Mouse (Mus musculus): ENCODE results near the gene Hpse2. TPM values are rescaled to one million over a fixed set of nuclear protein-coding genes. Genes with fewer than 3 reads are reported as not detected.
"Not testable (repeated sequence)": the region's sequence is repeated elsewhere in the genome, so short reads cannot be mapped to it uniquely, and the experiment has no call there.

Gene Hpse2
- polyA plus RNA-seq, 1 experiment from 2014 or later, result 2.0 TPM

- no peak for DNase-seq (ENCODE audit: low spot score)
- WGBS, result 40% methylated on average over 2 of the region's 2 CpGs
- H3K27ac ChIP-seq (ENCODE audit: low read depth, low read length), result no peak overlapping the region
- H3K36me3 ChIP-seq (ENCODE audit: control insufficient read depth, insufficient read depth, low read length), result no peaks in the 10 kb centered on the region
- no peak overlapping the region for H3K9ac ChIP-seq (ENCODE audit: low read length)
- no peak overlapping the region for H3K4me3 ChIP-seq (ENCODE audit: low read depth, low read length)
- H3K9me3 ChIP-seq (ENCODE audit: control insufficient read depth, low read length), result no peaks in the 10 kb centered on the region
- H3K27me3 ChIP-seq (ENCODE audit: control insufficient read depth, insufficient read depth, low read length), result no peaks in the 10 kb centered on the region
- no peak overlapping the region for H3K4me2 ChIP-seq (ENCODE audit: low read depth)
- no peak for ATAC-seq (ENCODE audit: insufficient read depth, low FRiP score, low TSS enrichment)
- no peaks in the 10 kb centered on the region; the same call in 1 of the 2 replicates for H3K4me1 ChIP-seq (ENCODE audit: control insufficient read depth, insufficient read depth, low read length)
These were observed 603.0 kb downstream of the Hpse2 start for GRCm38 (mm10) chr19:42785129-42785528.

GRCm38 (mm10) chr19:42780156-42780538, 608.0 kb downstream of the Hpse2 start:
- Histone ChIP-seq H3K27ac (ENCODE audit: low read depth, low read length) (peak overlapping the region; percentile 77), H3K9ac (ENCODE audit: low read length) (peak overlapping the region; percentile 67), H3K4me3 (ENCODE audit: low read depth, low read length) (peak overlapping the region; percentile 55), H3K4me2 (ENCODE audit: low read depth) (peak overlapping the region; percentile 48)
- H3K27me3 ChIP-seq (ENCODE audit: control insufficient read depth, insufficient read depth, low read length); H3K9me3 ChIP-seq (ENCODE audit: control insufficient read depth, low read length); H3K4me1 ChIP-seq (ENCODE audit: control insufficient read depth, insufficient read depth, low read length); H3K36me3 ChIP-seq (ENCODE audit: control insufficient read depth, insufficient read depth, low read length); ATAC-seq (ENCODE audit: insufficient read depth, low FRiP score, low TSS enrichment); DNase-seq (ENCODE audit: low spot score): not testable (repeated sequence)
- WGBS, result 56% methylated on average over 7 of the region's 7 CpGs

DNA sequence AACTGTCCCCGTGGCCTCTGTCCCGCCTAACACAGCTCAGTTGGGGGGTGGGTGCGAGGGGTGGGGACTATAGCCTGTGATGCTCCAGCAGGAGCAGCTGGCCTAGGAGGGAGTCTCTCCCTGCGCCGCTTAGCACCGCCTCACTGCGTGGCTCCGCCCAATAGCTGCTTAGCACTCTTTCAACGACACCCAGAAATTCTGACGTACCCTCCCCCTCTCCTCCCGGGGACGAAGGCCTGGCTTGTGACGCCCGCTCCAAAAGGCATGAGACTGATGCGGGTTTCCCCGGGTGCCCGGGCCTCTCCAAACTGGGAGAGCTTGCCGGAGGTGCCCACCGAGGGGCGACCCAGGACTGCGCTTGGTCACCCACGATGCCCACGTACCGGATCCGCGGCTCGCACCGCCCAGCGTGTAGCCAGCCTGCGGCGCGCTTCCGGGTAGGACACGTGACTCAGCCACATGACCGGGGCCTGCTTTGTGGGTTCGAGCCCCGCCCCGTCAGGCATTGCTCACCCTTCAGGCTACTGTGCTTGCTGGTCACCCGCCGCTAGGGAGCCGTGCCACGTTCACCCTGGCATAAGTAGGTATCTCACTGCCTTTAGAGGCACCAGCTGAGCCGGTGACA, 608.5 kb downstream of the Hpse2 start, which contains the start of gene Hps1:
Gene Hps1, minus strand, starts transcription at position 448 of the 625 bp plus-strand sequence.
- H3K27me3 ChIP-seq (ENCODE audit: control insufficient read depth, insufficient read depth, low read length), result no peaks in the 10 kb centered on the region
- no peaks in the 10 kb centered on the region for H3K36me3 ChIP-seq (ENCODE audit: control insufficient read depth, insufficient read depth, low read length)
- WGBS, result under 1% methylated on average over 43 of the region's 43 CpGs
- peak within 1 kb of the TSS; percentile 77 for H3K27ac ChIP-seq (ENCODE audit: low read depth, low read length)
- H3K9me3 ChIP-seq (ENCODE audit: control insufficient read depth, low read length), result no peaks in the 10 kb centered on the region
- no peaks in the 10 kb centered on the region for H3K4me1 ChIP-seq (ENCODE audit: control insufficient read depth, insufficient read depth, low read length)
- H3K4me2 ChIP-seq (ENCODE audit: low read depth), result peak within 1 kb of the TSS; percentile 48
- ATAC-seq (ENCODE audit: insufficient read depth, low FRiP score, low TSS enrichment) (peak; percentile 97), DNase-seq (ENCODE audit: low spot score) (peak; percentile 93)
- peak within 1 kb of the TSS; percentile 67 for H3K9ac ChIP-seq (ENCODE audit: low read length)
- peak within 1 kb of the TSS; percentile 55 for H3K4me3 ChIP-seq (ENCODE audit: low read depth, low read length)

DNA sequence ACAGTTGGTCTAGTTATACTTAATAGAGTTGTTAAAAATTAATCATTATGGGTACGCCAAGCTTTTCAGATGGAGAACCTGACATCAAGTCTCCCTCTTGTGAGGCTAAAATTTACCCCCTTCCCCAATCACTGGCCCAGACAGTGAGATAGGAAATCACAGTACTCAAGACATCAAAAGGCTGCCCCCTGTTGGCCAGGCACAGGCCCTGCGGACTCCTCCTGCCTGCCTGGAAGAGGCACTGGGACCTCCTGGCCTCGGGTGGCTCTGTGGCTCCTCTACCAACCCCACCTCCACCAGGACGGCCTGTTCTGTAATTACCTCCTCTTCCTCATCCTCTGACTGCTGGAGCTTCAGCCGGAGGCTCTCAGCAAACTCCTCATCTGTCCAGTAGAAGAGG, 610.4 kb downstream of the Hpse2 start:
- Histone ChIP-seq H3K4me1 (ENCODE audit: control insufficient read depth, insufficient read depth, low read length) (no peaks in the 10 kb centered on the region), H3K9ac (ENCODE audit: low read length) (no peak overlapping the region), H3K27me3 (ENCODE audit: control insufficient read depth, insufficient read depth, low read length) (no peaks in the 10 kb centered on the region), H3K4me3 (ENCODE audit: low read depth, low read length) (no peak overlapping the region), H3K27ac (ENCODE audit: low read depth, low read length) (no peak overlapping the region), H3K9me3 (ENCODE audit: control insufficient read depth, low read length) (no peaks in the 10 kb centered on the region), H3K36me3 (ENCODE audit: control insufficient read depth, insufficient read depth, low read length) (no peaks in the 10 kb centered on the region), H3K4me2 (ENCODE audit: low read depth) (no peak overlapping the region)
- ATAC-seq (ENCODE audit: insufficient read depth, low FRiP score, low TSS enrichment), result no peak
- no peak for DNase-seq (ENCODE audit: low spot score)
- 80% methylated on average over 5 of the region's 5 CpGs for WGBS

DNA sequence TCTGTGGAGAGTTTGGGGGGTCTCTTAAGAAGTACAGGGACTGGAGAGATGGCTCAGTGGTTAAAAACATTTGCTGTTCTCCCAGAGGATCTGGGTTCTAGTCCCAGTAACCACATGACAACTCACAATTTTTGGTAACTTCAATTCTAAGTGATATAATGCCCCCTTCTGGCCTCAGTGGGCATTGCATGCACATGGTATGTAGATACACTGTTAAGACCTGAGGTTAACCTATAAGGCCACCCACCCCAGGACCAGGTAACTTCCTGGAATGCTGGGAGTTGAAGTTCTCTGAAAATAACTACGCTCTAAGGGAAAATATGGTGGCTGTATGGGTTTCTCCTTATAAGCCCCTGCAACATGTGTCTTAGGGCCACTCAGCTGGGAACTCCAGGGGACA, 611.3 kb downstream of the Hpse2 start:
- Histone ChIP-seq H3K4me1 (ENCODE audit: control insufficient read depth, insufficient read depth, low read length) (no peaks in the 10 kb centered on the region), H3K27me3 (ENCODE audit: control insufficient read depth, insufficient read depth, low read length) (no peaks in the 10 kb centered on the region), H3K4me3 (ENCODE audit: low read depth, low read length) (no peak overlapping the region), H3K9ac (ENCODE audit: low read length) (no peak overlapping the region), H3K9me3 (ENCODE audit: control insufficient read depth, low read length) (no peaks in the 10 kb centered on the region), H3K36me3 (ENCODE audit: control insufficient read depth, insufficient read depth, low read length) (no peaks in the 10 kb centered on the region), H3K4me2 (ENCODE audit: low read depth) (no peak overlapping the region), H3K27ac (ENCODE audit: low read depth, low read length) (no peak overlapping the region)
- 100% methylated on average over 1 of the region's 1 CpGs for WGBS
- DNase-seq (ENCODE audit: low spot score), result peak; percentile 33
- no peak for ATAC-seq (ENCODE audit: insufficient read depth, low FRiP score, low TSS enrichment)

DNA sequence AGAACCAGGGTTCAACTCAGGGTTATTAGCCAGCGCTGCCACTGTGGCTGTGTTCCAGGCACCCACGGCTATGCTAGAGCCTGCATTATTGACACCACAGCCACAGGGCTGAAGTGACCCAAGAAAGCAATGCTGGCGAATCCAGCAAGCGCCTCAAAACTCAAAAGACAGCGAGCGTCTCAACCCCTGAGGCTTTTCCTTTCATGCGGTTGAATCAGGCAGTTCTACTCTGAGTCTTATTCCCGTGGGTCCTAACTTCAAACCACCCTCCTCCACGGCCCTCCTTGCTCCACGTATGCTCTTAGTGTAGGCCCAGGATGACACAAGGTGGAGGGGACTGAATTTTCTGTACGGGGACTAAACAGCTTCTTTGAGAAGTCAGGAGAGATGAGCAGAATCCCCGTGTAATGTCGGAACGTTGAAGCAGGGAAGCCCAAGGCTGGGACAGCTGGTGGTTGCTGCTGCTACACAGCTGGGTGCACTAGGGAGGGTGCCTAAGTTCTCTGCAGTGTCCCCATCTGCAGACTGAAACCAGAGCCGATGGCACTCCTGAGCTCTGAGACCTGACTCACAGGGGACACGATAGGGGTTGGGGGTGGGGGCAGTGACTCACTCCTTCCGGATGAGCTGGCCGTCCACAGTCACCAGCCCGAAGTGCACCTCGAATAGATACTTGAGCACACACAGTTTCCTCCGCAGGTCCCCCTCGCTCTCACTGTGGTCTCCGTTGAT, 617.8 kb downstream of the Hpse2 start:
- DNase-seq (ENCODE audit: low spot score) (no peak), ATAC-seq (ENCODE audit: insufficient read depth, low FRiP score, low TSS enrichment) (no peak)
- Histone ChIP-seq H3K9ac (ENCODE audit: low read length) (no peak overlapping the region), H3K4me1 (ENCODE audit: control insufficient read depth, insufficient read depth, low read length) (no peaks in the 10 kb centered on the region), H3K27me3 (ENCODE audit: control insufficient read depth, insufficient read depth, low read length) (no peaks in the 10 kb centered on the region), H3K4me3 (ENCODE audit: low read depth, low read length) (no peak overlapping the region), H3K27ac (ENCODE audit: low read depth, low read length) (no peak overlapping the region), H3K9me3 (ENCODE audit: control insufficient read depth, low read length) (no peaks in the 10 kb centered on the region), H3K4me2 (ENCODE audit: low read depth) (no peak overlapping the region), H3K36me3 (ENCODE audit: control insufficient read depth, insufficient read depth, low read length) (0 out of 2 replicates have a peak, but pooled peaks cover 2% of the 10 kb centered on the region)
- 83% methylated on average over 23 of the region's 23 CpGs for WGBS

DNA sequence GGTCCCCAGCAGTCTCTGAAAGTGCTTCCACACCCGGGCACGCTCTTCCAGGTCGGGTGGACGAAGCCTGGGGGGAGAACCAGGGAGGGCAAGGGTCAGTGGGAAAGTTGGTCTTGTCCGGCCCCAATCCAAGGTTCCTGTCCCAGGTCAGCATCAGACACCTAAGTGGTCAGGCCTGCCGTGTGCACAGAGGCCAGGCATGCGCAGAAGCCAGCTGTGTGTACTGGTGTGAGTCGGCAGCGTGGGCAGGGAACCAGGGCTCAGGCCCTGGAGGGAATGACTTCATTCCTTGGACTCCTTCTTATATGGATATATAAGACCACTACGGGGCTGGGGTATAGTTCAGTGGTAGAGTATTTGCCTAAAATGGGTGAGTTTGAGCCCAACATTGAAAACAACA, 618.5 kb downstream of the Hpse2 start:
- Histone ChIP-seq H3K4me3 (ENCODE audit: low read depth, low read length) (no peak overlapping the region), H3K4me2 (ENCODE audit: low read depth) (no peak overlapping the region), H3K9ac (ENCODE audit: low read length) (no peak overlapping the region), H3K9me3 (ENCODE audit: control insufficient read depth, low read length) (no peaks in the 10 kb centered on the region), H3K4me1 (ENCODE audit: control insufficient read depth, insufficient read depth, low read length) (no peaks in the 10 kb centered on the region), H3K36me3 (ENCODE audit: control insufficient read depth, insufficient read depth, low read length) (0 out of 2 replicates have a peak, but pooled peaks cover 2% of the 10 kb centered on the region), H3K27me3 (ENCODE audit: control insufficient read depth, insufficient read depth, low read length) (no peaks in the 10 kb centered on the region), H3K27ac (ENCODE audit: low read depth, low read length) (no peak overlapping the region)
- DNase-seq (ENCODE audit: low spot score), result no peak
- 92% methylated on average over 10 of the region's 10 CpGs for WGBS
- no peak for ATAC-seq (ENCODE audit: insufficient read depth, low FRiP score, low TSS enrichment)

- no peak overlapping the region for H3K9ac ChIP-seq (ENCODE audit: low read length)
- no peak overlapping the region for H3K4me3 ChIP-seq (ENCODE audit: low read depth, low read length)
- ATAC-seq (ENCODE audit: insufficient read depth, low FRiP score, low TSS enrichment) (no peak), DNase-seq (ENCODE audit: low spot score) (peak; percentile 15)
- 0 out of 2 replicates have a peak, but pooled peaks cover 2% of the 10 kb centered on the region for H3K36me3 ChIP-seq (ENCODE audit: control insufficient read depth, insufficient read depth, low read length)
- H3K27ac ChIP-seq (ENCODE audit: low read depth, low read length), result no peak overlapping the region
- H3K9me3 ChIP-seq (ENCODE audit: control insufficient read depth, low read length), result no peaks in the 10 kb centered on the region
- 40% methylated on average over 8 of the region's 8 CpGs for WGBS
- H3K27me3 ChIP-seq (ENCODE audit: control insufficient read depth, insufficient read depth, low read length), result no peaks in the 10 kb centered on the region
- H3K4me2 ChIP-seq (ENCODE audit: low read depth), result no peak overlapping the region
- no peaks in the 10 kb centered on the region for H3K4me1 ChIP-seq (ENCODE audit: control insufficient read depth, insufficient read depth, low read length)
These were observed 620.8 kb downstream of the Hpse2 start for GRCm38 (mm10) chr19:42767361-42767760.

- ATAC-seq (ENCODE audit: insufficient read depth, low FRiP score, low TSS enrichment) (no peak), DNase-seq (ENCODE audit: low spot score) (peak; percentile 9)
- Histone ChIP-seq H3K9ac (ENCODE audit: low read length) (no peak overlapping the region), H3K27me3 (ENCODE audit: control insufficient read depth, insufficient read depth, low read length) (no peaks in the 10 kb centered on the region), H3K4me1 (ENCODE audit: control insufficient read depth, insufficient read depth, low read length) (no peaks in the 10 kb centered on the region), H3K4me2 (ENCODE audit: low read depth) (no peak overlapping the region), H3K36me3 (ENCODE audit: control insufficient read depth, insufficient read depth, low read length) (no peaks in the 10 kb centered on the region), H3K4me3 (ENCODE audit: low read depth, low read length) (no peak overlapping the region), H3K27ac (ENCODE audit: low read depth, low read length) (no peak overlapping the region), H3K9me3 (ENCODE audit: control insufficient read depth, low read length) (no peaks in the 10 kb centered on the region)
- WGBS, result 76% methylated on average over 10 of the region's 10 CpGs
These were observed 623.8 kb downstream of the Hpse2 start for GRCm38 (mm10) chr19:42764398-42764797.

All from neural tube, embryonic 11.5 days (tissue).